Mouse (Mus musculus) CD4-positive, CD25-positive, alpha-beta regulatory T cell (primary cell): ENCODE measurements around the gene Ykt6. TPM values are rescaled to one million over a fixed set of nuclear protein-coding genes. Genes with fewer than 3 reads are reported as not detected.

Source experiments
- polyA plus RNA-seq: library from polyadenylated mRNA; unstranded; fragments of 100-300 nt; shearing (Covaris generic); gene quantifications from one replicate; pipeline ENCODE4 v1.2.1, GENCODE M21; 2017

Gene Ykt6
- 48.0 TPM for polyA plus RNA-seq

GRCm38 (mm10) chr11:5955546-5956276 lies at the start of gene Ykt6:
Gene Ykt6 (plus strand): TSS chr11:5955693.

DNA sequence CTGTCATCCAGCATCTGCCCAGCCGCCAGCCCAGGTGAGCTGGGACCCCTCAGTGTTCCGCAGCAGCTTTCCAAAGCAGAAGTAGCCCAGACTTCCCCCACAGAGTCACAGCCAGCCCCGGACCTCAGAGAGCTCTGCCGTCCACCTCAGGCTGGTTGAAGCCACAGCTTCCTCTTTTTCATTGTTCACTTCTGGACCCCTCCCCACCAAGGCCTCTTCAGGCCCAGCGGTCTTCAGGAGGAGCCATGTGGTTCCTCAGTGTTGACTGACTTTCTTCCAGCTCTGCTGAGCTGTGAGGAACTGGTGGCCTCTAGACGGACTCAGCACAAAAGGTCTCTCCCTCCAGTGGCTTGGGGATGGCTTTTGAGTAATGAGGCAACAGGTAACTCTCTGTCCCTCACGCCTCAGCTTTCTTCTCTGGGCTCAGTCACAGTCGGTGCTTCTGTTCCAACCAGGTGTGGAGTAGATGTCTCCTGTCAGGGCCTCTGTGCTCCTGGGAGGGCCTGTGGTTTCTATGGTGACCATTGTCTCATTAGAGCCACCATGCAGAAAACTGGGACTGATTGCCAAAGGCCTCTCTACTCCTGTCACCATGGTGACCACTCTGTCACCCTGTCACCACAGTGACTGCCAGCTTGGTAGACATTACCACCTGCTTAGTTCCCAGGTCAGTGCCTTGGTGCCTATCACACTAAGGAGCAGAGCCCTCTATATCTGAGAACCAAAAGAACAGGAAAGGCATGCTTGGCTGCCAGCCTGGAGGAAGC lies 5.7 kb upstream of the Ykt6 start, which contains the start of gene Gck:
Gene Gck, minus strand, starts transcription at position 496 of the 767 bp plus-strand sequence.

Other genes with a start within 250 kb of the Ykt6 start
- gene Mrps24, start 240.0 kb upstream of the Ykt6 start, polyA plus RNA-seq: 164 TPM
- gene Urgcp, start 193.3 kb upstream of the Ykt6 start, polyA plus RNA-seq: 30.4 TPM
- 275 TPM for gene Dbnl, start 167.2 kb upstream of the Ykt6 start, polyA plus RNA-seq
- gene Pgam2, start 152.0 kb upstream of the Ykt6 start, polyA plus RNA-seq: 4.0 TPM
- gene Polm, start 117.7 kb upstream of the Ykt6 start, polyA plus RNA-seq: 37.2 TPM
- 0.47 TPM for gene Aebp1, start 93.7 kb upstream of the Ykt6 start, polyA plus RNA-seq
- 76.0 TPM for gene Pold2, start 77.4 kb upstream of the Ykt6 start, polyA plus RNA-seq
- not detected for gene Myl7, start 56.9 kb upstream of the Ykt6 start, polyA plus RNA-seq
- not detected for gene Gck, start 5.6 kb upstream of the Ykt6 start, polyA plus RNA-seq
- 7.4 TPM for gene Camk2b, start 110.7 kb downstream of the Ykt6 start, polyA plus RNA-seq
- 0.16 TPM for gene A730071L15Rik, start 244.3 kb downstream of the Ykt6 start, polyA plus RNA-seq
- 50.5 TPM for gene Nudcd3, start 244.7 kb downstream of the Ykt6 start, polyA plus RNA-seq